Mouse (Mus musculus): ENCODE data around the gene Zfp740.
"Not testable (repeated sequence)": the region's sequence is repeated elsewhere in the genome, so short reads cannot be mapped to it uniquely, and the experiment has no call there.

DNA sequence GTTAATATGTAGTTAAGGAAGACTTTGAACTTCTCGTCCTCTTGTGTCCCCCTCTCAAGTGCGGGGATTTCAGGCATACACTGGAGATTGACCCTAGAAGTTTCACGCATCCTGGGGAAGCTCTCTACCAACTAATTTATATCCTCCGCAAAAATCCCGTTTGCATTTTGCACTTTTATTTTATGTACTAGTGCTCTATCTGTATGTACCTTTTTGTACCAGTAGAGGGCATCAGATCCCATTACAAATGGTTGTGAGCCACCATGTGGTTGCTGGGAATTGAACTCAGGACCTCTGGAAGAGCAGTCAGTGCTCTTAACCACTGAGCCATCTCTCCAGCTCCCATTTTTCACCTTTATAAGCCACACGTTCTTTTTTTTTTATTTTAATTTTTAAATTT lies 48.0 kb upstream of the Zfp740 start:
- not testable (repeated sequence) for TF ChIP-seq POLR2A (IDR thresholded peaks at IDR 0.05; ENCODE audit: control insufficient read depth, extremely low read depth, insufficient read depth, low read length, poor library complexity); CTCF (IDR thresholded peaks at IDR 0.05; ENCODE audit: borderline replicate concordance, control insufficient read depth, extremely low read depth, insufficient read depth, low read length, poor library complexity)

Data from thymus, adult 2 months (tissue).